Mouse (Mus musculus): ENCODE results near the gene Nfe2l2. TPM values are rescaled to one million over a fixed set of nuclear protein-coding genes. Genes with fewer than 3 reads are reported as not detected.

Gene Nfe2l2
- 73.9 and 84.5 TPM in 2 replicates for polyA plus RNA-seq (2014; fragmentation: Nextera tagmentation; extraction: Ambion mirVana)

- ATAC-seq (ENCODE audit: insufficient read depth) = peak; percentile 95
- TF ChIP-seq CTCF (IDR thresholded peaks at IDR 0.05; ENCODE audit: low read depth) = peak; percentile 67
- under 1% methylated on average over 57 of the region's 58 CpGs for WGBS
Observed at GRCm38 (mm10) chr2:75704234-75705161, at the start of gene Nfe2l2. Gene Nfe2l2, minus strand, starts transcription at chr2:75704641.

GRCm38 (mm10) chr2:75752306-75753175, 48.1 kb upstream of the Nfe2l2 start:
- no peak for TF ChIP-seq CTCF (IDR thresholded peaks at IDR 0.05; ENCODE audit: low read depth)
- no peaks in the 10 kb centered on the region for H3K4me1 ChIP-seq (ENCODE audit: insufficient read depth)
- DNase-seq (no peak), ATAC-seq (ENCODE audit: insufficient read depth) (no peak)
- 83% methylated on average over 22 of the region's 22 CpGs for WGBS
- no peaks in the 10 kb centered on the region for H3K9me3 ChIP-seq (ENCODE audit: low read depth, low read length)
- no peak overlapping the region for H3K9ac ChIP-seq
- no peaks in the 10 kb centered on the region for H3K27me3 ChIP-seq (ENCODE audit: insufficient read depth, low read length)
- no peak overlapping the region for H3K4me2 ChIP-seq
- no peaks in the 10 kb centered on the region for H3K36me3 ChIP-seq (ENCODE audit: insufficient read depth)
- no peak overlapping the region for H3K4me3 ChIP-seq (ENCODE audit: low read depth, low read length)
- no peak overlapping the region for H3K27ac ChIP-seq (ENCODE audit: low read depth)

More at GRCm38 (mm10) chr2:75704234-75705161, at the start of gene Nfe2l2:
- peaks cover 4% of the 10 kb centered on the region; the same call in 1 of the 2 replicates for H3K36me3 ChIP-seq (ENCODE audit: insufficient read depth)
- no peaks in the 10 kb centered on the region; the same call in 1 of the 2 replicates for H3K9me3 ChIP-seq (ENCODE audit: low read depth, low read length)
- peak within 1 kb of the TSS; percentile 84 for H3K4me2 ChIP-seq
- H3K4me1 ChIP-seq (ENCODE audit: insufficient read depth) = peaks cover 14% of the 10 kb centered on the region
- H3K27ac ChIP-seq (ENCODE audit: low read depth) = peak within 1 kb of the TSS; percentile 99
- DNase-seq = peak; percentile 97
- no peaks in the 10 kb centered on the region for H3K27me3 ChIP-seq (ENCODE audit: insufficient read depth, low read length)
- H3K9ac ChIP-seq = peak within 1 kb of the TSS; percentile 89
- peak within 1 kb of the TSS; percentile 83 for H3K4me3 ChIP-seq (ENCODE audit: low read depth, low read length)

GRCm38 (mm10) chr2:75751896-75752295, 47.5 kb upstream of the Nfe2l2 start:
- TF ChIP-seq CTCF (IDR thresholded peaks at IDR 0.05; ENCODE audit: low read depth) = no peak
- Histone ChIP-seq H3K36me3 (ENCODE audit: insufficient read depth) (no peaks in the 10 kb centered on the region), H3K4me3 (ENCODE audit: low read depth, low read length) (no peak overlapping the region), H3K27ac (ENCODE audit: low read depth) (no peak overlapping the region), H3K4me1 (ENCODE audit: insufficient read depth) (no peaks in the 10 kb centered on the region), H3K4me2 (no peak overlapping the region), H3K27me3 (ENCODE audit: insufficient read depth, low read length) (no peaks in the 10 kb centered on the region), H3K9ac (no peak overlapping the region), H3K9me3 (ENCODE audit: low read depth, low read length) (no peaks in the 10 kb centered on the region)
- DNase-seq (no peak), ATAC-seq (ENCODE audit: insufficient read depth) (no peak)
- 42% methylated on average over 6 of the region's 6 CpGs for WGBS

DNA sequence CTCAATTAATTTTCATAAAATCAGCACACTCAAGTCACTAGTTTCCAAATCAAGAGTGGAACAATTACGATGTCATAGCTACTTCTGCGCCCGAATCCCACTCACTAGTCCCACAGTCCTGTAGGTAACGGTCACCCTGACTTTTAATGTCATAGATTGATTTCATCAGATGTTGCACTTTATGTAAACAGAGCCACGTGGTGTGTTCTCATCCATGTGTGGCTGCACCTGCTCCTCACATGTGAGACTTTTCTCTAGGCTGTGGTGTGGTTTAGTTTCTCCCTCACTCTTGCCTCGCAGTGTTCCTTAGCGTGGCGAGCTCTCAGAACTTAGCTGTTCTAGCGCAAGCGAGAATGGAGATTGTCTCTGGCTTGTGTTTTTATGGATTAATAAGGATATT, 46.4 kb upstream of the Nfe2l2 start:
- no peaks in the 10 kb centered on the region for H3K4me1 ChIP-seq (ENCODE audit: insufficient read depth)
- ATAC-seq (ENCODE audit: insufficient read depth) (no peak), DNase-seq (no peak)
- H3K4me3 ChIP-seq (ENCODE audit: low read depth, low read length) = no peak overlapping the region
- H3K4me2 ChIP-seq = no peak overlapping the region
- no peak for TF ChIP-seq CTCF (IDR thresholded peaks at IDR 0.05; ENCODE audit: low read depth)
- H3K9me3 ChIP-seq (ENCODE audit: low read depth, low read length) = no peaks in the 10 kb centered on the region
- H3K36me3 ChIP-seq (ENCODE audit: insufficient read depth) = no peaks in the 10 kb centered on the region
- H3K27ac ChIP-seq (ENCODE audit: low read depth) = no peak overlapping the region
- H3K27me3 ChIP-seq (ENCODE audit: insufficient read depth, low read length) = no peaks in the 10 kb centered on the region
- WGBS = 81% methylated on average over 10 of the region's 10 CpGs
- no peak overlapping the region for H3K9ac ChIP-seq

GRCm38 (mm10) chr2:75750043-75750718, 45.7 kb upstream of the Nfe2l2 start:
- 32% methylated on average over 2 of the region's 2 CpGs for WGBS
- Histone ChIP-seq H3K36me3 (ENCODE audit: insufficient read depth) (no peaks in the 10 kb centered on the region), H3K4me3 (ENCODE audit: low read depth, low read length) (no peak overlapping the region), H3K4me1 (ENCODE audit: insufficient read depth) (no peaks in the 10 kb centered on the region), H3K27me3 (ENCODE audit: insufficient read depth, low read length) (no peaks in the 10 kb centered on the region), H3K9me3 (ENCODE audit: low read depth, low read length) (no peaks in the 10 kb centered on the region), H3K4me2 (no peak overlapping the region), H3K9ac (no peak overlapping the region), H3K27ac (ENCODE audit: low read depth) (no peak overlapping the region)
- peak; percentile 71 for DNase-seq
- peak; percentile 79; the same call in 1 of the 2 replicates for ATAC-seq (ENCODE audit: insufficient read depth)
- no peak for TF ChIP-seq CTCF (IDR thresholded peaks at IDR 0.05; ENCODE audit: low read depth)

DNA sequence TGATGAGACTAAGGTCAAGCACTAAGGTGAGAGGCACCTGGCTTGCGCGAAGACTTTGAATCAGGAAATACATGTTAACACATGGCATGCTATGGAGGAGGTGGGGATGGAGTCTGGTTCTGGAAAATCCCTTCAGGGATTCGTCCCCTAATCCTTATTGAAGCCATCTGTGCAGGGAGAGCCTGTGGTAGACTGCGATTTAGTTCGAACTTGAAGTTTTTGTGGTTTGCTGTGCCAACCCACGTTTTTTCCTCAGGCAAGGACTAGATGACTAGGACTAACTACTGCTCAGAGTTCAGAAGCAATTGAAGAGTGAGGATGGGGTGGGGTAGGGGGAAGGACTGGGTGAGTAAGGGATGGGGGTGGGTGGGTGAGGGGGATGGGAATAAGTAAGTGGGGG, 44.4 kb upstream of the Nfe2l2 start:
- Histone ChIP-seq H3K4me1 (ENCODE audit: insufficient read depth) (no peaks in the 10 kb centered on the region), H3K36me3 (ENCODE audit: insufficient read depth) (no peaks in the 10 kb centered on the region), H3K27ac (ENCODE audit: low read depth) (no peak overlapping the region), H3K27me3 (ENCODE audit: insufficient read depth, low read length) (no peaks in the 10 kb centered on the region), H3K9ac (no peak overlapping the region), H3K4me3 (ENCODE audit: low read depth, low read length) (no peak overlapping the region), H3K4me2 (no peak overlapping the region), H3K9me3 (ENCODE audit: low read depth, low read length) (no peaks in the 10 kb centered on the region)
- TF ChIP-seq CTCF (IDR thresholded peaks at IDR 0.05; ENCODE audit: low read depth) = no peak
- no peak for DNase-seq
- 90% methylated on average over 6 of the region's 6 CpGs for WGBS
- ATAC-seq (ENCODE audit: insufficient read depth) = no peak

Data from lung, embryonic 14.5 days (tissue).